Mouse (Mus musculus) liver, postnatal 0 days (tissue): Measurements from ENCODE around the gene Phyh. TPM values are rescaled to one million over a fixed set of nuclear protein-coding genes. Genes with fewer than 3 reads are reported as not detected.
A peak's percentile ranks its signal among the peaks of the same experiment; 100 is the strongest.

Experiments
- ATAC-seq: fragments of 200-750 bp; cut with Nextera tagmentation; 2 replicates; pipeline ENCODE4 v1.8.0; 2017; ENCODE audit warnings: mild to moderate bottlenecking, moderate library complexity
- DNase-seq: peaks from one replicate; pipeline ENCODE4 v3.0.0-alpha.2; 2016
- H3K27ac ChIP-seq: fragments of 300-500 bp; sonication (generic); 2 replicates; pipeline ENCODE4 v1.5.1; 2014; ENCODE audit warnings: antibody characterized with exemption, moderate library complexity, mild to moderate bottlenecking, low read depth
- H3K27me3 ChIP-seq: fragments of 300-500 bp; sonication (generic); 2 replicates; pipeline ENCODE4 v1.6.1; 2014; ENCODE audit warnings: low read length, control low read depth, mixed read lengths; ENCODE audit not compliant: insufficient read depth
- H3K36me3 ChIP-seq: fragments of 300-500 bp; sonication (generic); replicated peaks from 2 replicates; pipeline ENCODE4 v1.6.1; 2014; ENCODE audit warnings: mild to moderate bottlenecking, control low read depth, low read length, moderate library complexity, mixed read lengths; ENCODE audit not compliant: insufficient read depth
- H3K4me1 ChIP-seq: fragments of 300-500 bp; sonication (generic); 2 replicates; pipeline ENCODE4 v1.6.1; 2014; ENCODE audit warnings: antibody characterized with exemption, mild to moderate bottlenecking, control low read depth; ENCODE audit not compliant: insufficient read depth
- H3K4me2 ChIP-seq: fragments of 300-500 bp; sonication (generic); 2 replicates; pipeline ENCODE4 v1.6.1; 2014; ENCODE audit warnings: low read depth, mild to moderate bottlenecking, low read length, moderate library complexity, mixed read lengths
- H3K4me3 ChIP-seq: fragments of 300-500 bp; sonication (generic); 2 replicates; pipeline ENCODE4 v1.5.1; 2014; ENCODE audit warnings: low read depth, low read length
- H3K9ac ChIP-seq: fragments of 300-500 bp; sonication (generic); replicated peaks from 2 replicates; pipeline ENCODE4 v1.6.1; 2014; ENCODE audit warnings: mild to moderate bottlenecking, moderate library complexity
- H3K9me3 ChIP-seq: fragments of 300-500 bp; sonication (generic); 2 replicates; pipeline ENCODE4 v1.6.1; 2016; ENCODE audit warnings: mild to moderate bottlenecking, control low read depth, low read length, mixed read lengths
- CTCF ChIP-seq: sonication (generic); IDR thresholded peaks from 2 replicates; pipeline ENCODE4 v1.5.1; 2016; ENCODE audit warnings: antibody characterized with exemption, low read depth
- EP300 ChIP-seq: IDR thresholded peaks from 2 replicates; pipeline ENCODE4 v1.6.1; 2016; ENCODE audit warnings: antibody characterized with exemption, low read depth, mild to moderate bottlenecking
- WGBS: fragments of 180-500 bp; shearing (Covaris S2); extraction: QIAGEN DNeasy Blood & Tissue Kit; methylation state at CpG from one replicate; pipeline ENCODE4 v1.1.7; 2014; ENCODE audit not compliant: insufficient replicate concordance; 5-methylcytosine and 5-hydroxymethylcytosine counted together
- polyA plus RNA-seq: library from polyadenylated mRNA; unstranded; fragments of >200 nt; fragmentation: Nextera tagmentation; extraction: Ambion mirVana; gene quantifications from 2 replicates; pipeline ENCODE4 v1.2.1, GENCODE M21; 2015

The Phyh gene
- polyA plus RNA-seq, 1 experiment from 2014 or later, result 608 TPM

DNA sequence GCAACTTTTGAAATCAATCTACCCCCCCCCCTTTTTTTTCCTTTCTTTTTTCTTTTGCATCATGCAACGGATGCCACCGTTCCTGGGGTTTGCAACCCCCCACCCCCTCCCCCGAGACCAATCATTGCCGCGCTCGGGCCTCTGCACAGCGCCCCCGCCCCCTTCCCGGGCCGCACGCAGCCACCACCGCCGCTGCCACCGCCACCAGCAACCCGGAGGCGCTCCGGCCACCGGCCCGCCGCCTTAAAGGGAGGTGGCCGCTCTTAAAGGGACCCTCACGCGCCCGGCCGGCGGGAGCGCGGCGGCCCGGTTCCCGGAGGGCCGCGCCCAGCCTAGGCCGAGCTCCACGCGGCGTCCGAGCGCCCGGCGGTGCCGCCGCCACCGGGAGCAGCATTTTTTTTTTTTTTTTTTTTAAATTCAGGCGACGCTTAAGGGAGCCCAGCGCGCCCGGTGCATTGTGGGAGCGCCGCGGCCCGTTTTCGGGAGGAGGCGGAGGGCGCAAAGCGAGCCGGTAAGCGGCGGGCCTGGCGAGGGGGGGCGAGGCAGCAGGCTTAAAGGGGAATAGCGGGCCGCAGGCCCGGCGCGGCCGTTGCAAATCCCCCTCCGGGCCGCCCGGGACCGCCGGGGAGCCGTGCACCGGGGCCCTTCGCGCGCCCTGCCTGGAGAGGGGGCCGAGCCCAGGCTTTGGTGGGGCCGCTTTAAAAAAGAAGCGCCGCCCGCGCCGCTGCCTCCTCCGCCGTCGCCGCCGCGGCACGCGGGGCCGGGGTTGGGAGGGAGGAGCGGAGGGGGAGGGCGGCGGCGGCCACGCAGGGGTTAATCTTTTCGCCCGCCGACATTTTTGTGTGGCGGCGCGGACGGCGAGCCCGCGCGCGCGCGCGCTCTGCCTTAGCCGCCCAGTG, 37.2 kb upstream of the Phyh start, which contains the start of gene Sephs1:
Gene Sephs1, plus strand, starts transcription at position 215 of the 899 bp plus-strand sequence.
- peak; percentile 85 for DNase-seq
- peak within 1 kb of the TSS; percentile 99 for H3K9ac ChIP-seq
- peak within 1 kb of the TSS; percentile 74 for H3K4me3 ChIP-seq
- WGBS, result under 1% methylated on average over 54 of the region's 115 CpGs
- TF ChIP-seq CTCF, result no peak
- no peak for TF ChIP-seq EP300
- H3K27me3 ChIP-seq, result peaks cover 4% of the 10 kb centered on the region; the same call in 1 of the 2 replicates
- H3K27ac ChIP-seq, result peak within 1 kb of the TSS; percentile 99
- peaks cover 19% of the 10 kb centered on the region for H3K4me1 ChIP-seq
- peak; percentile 88 for ATAC-seq
- H3K4me2 ChIP-seq, result peak within 1 kb of the TSS; percentile 71
- H3K9me3 ChIP-seq, result no peaks in the 10 kb centered on the region
- H3K36me3 ChIP-seq, result peaks cover 11% of the 10 kb centered on the region

DNA sequence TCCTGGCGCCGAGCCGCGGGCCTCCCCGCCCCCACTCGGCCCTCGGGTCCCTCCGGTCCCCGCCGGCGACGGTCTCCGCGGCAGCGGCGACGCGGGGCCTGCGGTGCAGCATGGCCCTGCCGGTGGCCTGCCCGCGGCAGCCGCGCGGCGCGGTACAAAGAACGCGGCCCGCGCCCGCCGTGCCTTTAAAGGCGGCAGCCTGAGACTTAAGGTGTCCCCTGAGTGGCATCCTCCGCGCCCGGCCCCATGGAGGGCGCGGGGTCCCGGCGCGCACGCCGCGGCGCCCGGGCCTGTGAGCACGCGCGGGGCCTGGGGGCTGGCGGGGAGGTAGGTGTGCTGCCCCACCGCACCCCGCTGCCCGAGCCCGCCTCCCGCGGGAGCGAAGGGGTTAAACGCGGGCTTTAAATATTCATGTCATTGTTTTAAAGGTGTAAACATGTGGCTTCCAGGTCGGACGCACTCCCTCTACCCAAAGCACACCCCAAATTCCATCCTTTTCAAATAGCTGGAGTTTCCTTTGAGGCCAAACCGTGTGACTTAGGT, 36.5 kb upstream of the Phyh start:
- Histone ChIP-seq H3K27me3 (peaks cover 1% of the 10 kb centered on the region; the same call in 1 of the 2 replicates), H3K4me2 (peak overlapping the region; percentile 71), H3K27ac (peak overlapping the region; percentile 99), H3K4me3 (peak overlapping the region; percentile 74), H3K4me1 (peaks cover 19% of the 10 kb centered on the region), H3K9me3 (no peaks in the 10 kb centered on the region), H3K9ac (peak overlapping the region; percentile 99), H3K36me3 (peaks cover 13% of the 10 kb centered on the region)
- no peak for TF ChIP-seq EP300
- TF ChIP-seq CTCF, result no peak
- WGBS, result under 1% methylated on average over 34 of the region's 63 CpGs
- peak; percentile 40 for ATAC-seq
- DNase-seq, result peak; percentile 71

DNA sequence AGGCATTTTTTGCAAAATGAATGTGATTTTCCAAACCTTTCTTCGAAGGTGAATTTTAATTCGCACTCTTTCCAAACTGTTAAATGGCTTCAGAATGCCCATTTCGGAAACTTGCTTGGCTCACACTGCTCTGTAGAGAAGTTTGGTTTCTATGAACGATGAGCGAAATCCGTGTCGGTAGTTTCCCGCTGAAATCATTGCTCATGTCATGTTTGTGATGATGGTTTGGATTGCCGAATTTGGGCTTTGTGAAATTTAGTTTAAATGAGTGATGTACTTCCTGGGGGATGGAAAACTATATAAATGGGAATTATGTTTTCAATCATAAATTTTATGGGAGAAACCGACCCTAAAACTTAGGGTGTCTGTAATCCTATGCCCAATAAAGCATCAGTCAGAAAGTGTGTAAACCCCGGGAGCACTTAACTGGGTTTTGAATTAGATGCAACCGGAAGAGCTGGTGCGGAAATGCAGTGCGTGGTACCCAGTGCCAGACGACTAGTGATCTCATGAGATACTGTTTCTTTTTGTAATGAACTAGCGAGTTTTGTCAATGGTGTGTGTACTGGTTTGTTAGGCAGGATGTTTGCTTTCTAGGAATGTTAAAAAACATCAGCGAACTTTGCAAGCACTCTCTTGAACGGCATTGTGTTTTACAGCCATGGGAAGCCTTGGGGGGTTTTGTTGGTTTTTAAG, 35.7 kb upstream of the Phyh start:
- TF ChIP-seq EP300, result no peak
- Histone ChIP-seq H3K36me3 (peaks cover 21% of the 10 kb centered on the region), H3K9me3 (no peaks in the 10 kb centered on the region), H3K27ac (peak overlapping the region; percentile 99), H3K27me3 (no peaks in the 10 kb centered on the region), H3K4me3 (peak overlapping the region; percentile 74), H3K9ac (peak overlapping the region; percentile 99), H3K4me1 (peaks cover 19% of the 10 kb centered on the region), H3K4me2 (peak overlapping the region; percentile 71)
- DNase-seq (no peak), ATAC-seq (no peak)
- 2% methylated on average over 18 of the region's 18 CpGs for WGBS

DNA sequence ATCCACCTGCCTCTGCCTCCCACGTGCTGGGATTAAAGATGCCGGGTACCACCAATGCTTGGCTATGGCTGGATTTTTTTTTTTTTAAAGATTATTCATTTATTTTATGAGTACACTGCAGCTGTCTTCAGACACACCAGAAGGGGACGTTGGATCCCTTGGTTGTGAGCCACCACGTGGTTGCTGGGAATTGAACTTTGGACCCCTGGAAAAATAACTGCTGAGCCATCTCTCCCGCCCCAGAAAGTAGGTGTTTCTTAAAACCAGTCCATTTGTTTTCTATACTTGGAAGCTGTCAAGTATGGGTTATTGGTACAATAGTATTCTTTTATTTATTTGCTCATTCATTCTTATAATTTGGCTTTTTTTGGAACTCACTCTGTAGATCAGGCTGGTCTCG, 31.9 kb upstream of the Phyh start:
- no peak overlapping the region for H3K27ac ChIP-seq
- no peaks in the 10 kb centered on the region for H3K27me3 ChIP-seq
- H3K4me1 ChIP-seq, result peaks cover 14% of the 10 kb centered on the region
- no peaks in the 10 kb centered on the region for H3K9me3 ChIP-seq
- WGBS, result 81% methylated on average over 6 of the region's 6 CpGs
- H3K9ac ChIP-seq, result no peak overlapping the region
- H3K4me2 ChIP-seq, result no peak overlapping the region
- no peak for DNase-seq
- ATAC-seq, result no peak
- H3K36me3 ChIP-seq, result peaks cover 47% of the 10 kb centered on the region
- no peak overlapping the region for H3K4me3 ChIP-seq
- TF ChIP-seq CTCF (no peak), EP300 (no peak)

DNA sequence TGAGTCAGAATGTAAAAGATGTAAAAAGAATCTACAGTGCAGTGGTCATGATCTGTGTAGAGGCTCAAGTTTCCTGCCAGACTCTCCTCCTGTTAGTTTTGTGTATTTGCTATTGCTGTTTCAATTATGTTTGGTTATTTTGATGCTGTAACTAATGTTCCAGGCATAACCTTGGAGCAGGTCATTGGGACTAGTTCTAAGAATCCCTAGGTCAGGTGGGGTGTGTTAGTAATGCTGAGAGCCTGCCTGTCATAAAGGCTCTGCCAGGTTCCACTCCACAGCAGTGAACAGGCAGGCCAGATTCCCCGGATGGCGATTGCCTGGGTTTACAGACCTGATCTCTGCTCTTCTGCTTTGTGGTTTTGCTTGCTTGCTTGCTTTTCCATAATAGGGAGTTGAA, 23.2 kb upstream of the Phyh start:
- no peak overlapping the region for H3K4me3 ChIP-seq
- TF ChIP-seq EP300, result no peak
- TF ChIP-seq CTCF, result no peak
- H3K27me3 ChIP-seq, result no peaks in the 10 kb centered on the region
- H3K4me2 ChIP-seq, result no peak overlapping the region
- DNase-seq, result no peak
- H3K4me1 ChIP-seq, result no peaks in the 10 kb centered on the region
- peak; percentile 74 for ATAC-seq
- peak overlapping the region; percentile 57 for H3K27ac ChIP-seq
- WGBS, result 77% methylated on average over 2 of the region's 2 CpGs
- H3K9ac ChIP-seq, result no peak overlapping the region
- H3K36me3 ChIP-seq, result peaks cover 68% of the 10 kb centered on the region
- no peaks in the 10 kb centered on the region for H3K9me3 ChIP-seq

DNA sequence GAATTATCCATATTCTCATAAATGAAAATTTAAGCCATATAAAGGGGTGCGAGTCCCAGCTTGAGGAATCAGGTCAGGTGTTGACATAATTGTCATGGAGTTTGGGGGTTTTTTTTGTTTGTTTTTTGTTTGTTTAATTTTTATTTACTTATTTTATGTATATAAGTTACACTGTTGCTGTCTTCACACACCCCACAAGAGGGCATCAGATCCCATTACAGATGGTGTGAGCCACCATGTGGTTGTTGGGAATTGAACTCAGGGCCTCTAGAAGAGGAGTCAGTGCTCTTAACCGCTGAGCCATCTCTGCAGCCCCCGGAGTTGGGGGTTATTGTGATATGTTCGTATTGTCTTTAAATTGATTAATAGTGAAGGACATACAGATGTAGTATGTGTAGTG, 21.8 kb upstream of the Phyh start:
- Histone ChIP-seq H3K36me3 (peaks cover 64% of the 10 kb centered on the region), H3K9ac (no peak overlapping the region), H3K27me3 (no peaks in the 10 kb centered on the region), H3K4me3 (no peak overlapping the region), H3K4me2 (no peak overlapping the region), H3K4me1 (no peaks in the 10 kb centered on the region), H3K9me3 (no peaks in the 10 kb centered on the region), H3K27ac (no peak overlapping the region)
- no peak for TF ChIP-seq EP300
- peak; percentile 29 for TF ChIP-seq CTCF
- no peak for ATAC-seq
- 94% methylated on average over 4 of the region's 4 CpGs for WGBS
- DNase-seq, result no peak
